Mouse (Mus musculus): ENCODE measurements around the gene Ankrd65. TPM values are rescaled to one million over a fixed set of nuclear protein-coding genes. Genes with fewer than 3 reads are reported as not detected.
A peak's percentile ranks its signal among the peaks of the same experiment; 100 is the strongest.

Ankrd65 gene
- polyA plus RNA-seq, 1 experiment from 2014 or later: not detected

GRCm38 (mm10) chr4:155846871-155847578 lies 56.8 kb downstream of the Ankrd65 start, which contains the start of gene Dvl1:
Gene Dvl1, plus strand, starts transcription at chr4:155847402.
- WGBS: 3% methylated on average over 65 of the region's 65 CpGs
- ATAC-seq (ENCODE audit: low FRiP score, low read depth): peak; percentile 91
- H3K4me1 ChIP-seq: peaks cover 27% of the 10 kb centered on the region

GRCm38 (mm10) chr4:155847591-155848352 lies 57.5 kb downstream of the Ankrd65 start:
- no peaks in the 10 kb centered on the region for H3K9me3 ChIP-seq
- 2% methylated on average over 69 of the region's 69 CpGs for WGBS
- H3K4me2 ChIP-seq (replicated peaks): peak overlapping the region; percentile 88
- H3K27me3 ChIP-seq (replicated peaks): no peaks in the 10 kb centered on the region
- 0 out of 2 replicates have a peak overlapping the region, but pooled peaks have one; percentile 20 for H3K27ac ChIP-seq
- H3K9ac ChIP-seq: peak overlapping the region; percentile 80
- H3K4me1 ChIP-seq: peaks cover 27% of the 10 kb centered on the region
- H3K36me3 ChIP-seq: no peaks in the 10 kb centered on the region
- H3K4me3 ChIP-seq: peak overlapping the region; percentile 84
- ATAC-seq (ENCODE audit: low FRiP score, low read depth): peak; percentile 56

More at GRCm38 (mm10) chr4:155846871-155847578, 56.8 kb downstream of the Ankrd65 start, which contains the start of gene Dvl1:
- Histone ChIP-seq H3K4me2 (replicated peaks) (peak within 1 kb of the TSS; percentile 88), H3K27me3 (replicated peaks) (peaks cover under 1% of the 10 kb centered on the region; the same call in 1 of the 2 replicates), H3K9ac (peak within 1 kb of the TSS; percentile 80), H3K27ac (peak within 1 kb of the TSS; percentile 20; the same call in 1 of the 2 replicates), H3K36me3 (no peaks in the 10 kb centered on the region), H3K9me3 (no peaks in the 10 kb centered on the region), H3K4me3 (peak within 1 kb of the TSS; percentile 84)

DNA sequence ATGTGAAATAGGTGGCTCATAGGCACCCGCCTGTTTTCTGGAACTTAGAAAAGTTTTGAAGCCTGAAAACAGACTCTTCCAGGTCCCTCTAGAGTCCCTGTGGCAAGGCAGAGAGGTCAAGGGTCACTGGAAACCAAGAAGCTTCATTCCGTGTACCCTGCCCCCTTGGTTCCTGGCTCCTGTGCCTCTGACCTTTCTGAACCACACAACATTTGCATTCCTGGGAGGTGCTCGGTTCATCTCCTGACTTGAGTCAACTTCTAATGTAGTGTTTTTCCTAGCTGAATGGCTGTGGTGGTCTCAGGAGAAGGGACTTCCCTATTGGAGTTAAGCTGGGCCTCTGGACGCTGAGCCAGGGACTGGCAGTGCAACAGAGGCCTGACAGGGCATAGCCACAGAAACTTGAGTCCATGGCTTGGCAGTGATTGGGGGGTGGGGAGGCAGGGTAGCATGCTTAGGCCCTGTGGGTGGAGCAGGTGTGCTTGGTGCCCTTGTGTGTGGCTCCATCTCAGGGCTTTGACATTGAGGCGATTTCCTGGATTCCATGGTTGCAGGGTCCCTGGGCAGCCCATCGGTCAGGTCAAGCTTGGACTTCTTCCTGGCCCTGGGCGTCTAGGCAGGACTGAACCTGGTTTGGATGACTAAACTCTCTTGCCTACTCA lies 58.3 kb downstream of the Ankrd65 start:
- H3K27me3 ChIP-seq (replicated peaks): no peaks in the 10 kb centered on the region
- H3K4me1 ChIP-seq: peaks cover 27% of the 10 kb centered on the region
- peak overlapping the region; percentile 88 for H3K4me2 ChIP-seq (replicated peaks)
- WGBS: 67% methylated on average over 7 of the region's 7 CpGs
- H3K9ac ChIP-seq: peak overlapping the region; percentile 80
- H3K9me3 ChIP-seq: no peaks in the 10 kb centered on the region
- H3K4me3 ChIP-seq: peak overlapping the region; percentile 84
- H3K36me3 ChIP-seq: peaks cover 5% of the 10 kb centered on the region
- no peak for ATAC-seq (ENCODE audit: low FRiP score, low read depth)
- H3K27ac ChIP-seq: no peak overlapping the region

Small RNA genes within 50 kb of the gene (microRNA-seq; reads per million reads assigned to microRNA genes)
- not detected for gene Gm27743

Other genes with a start within 250 kb of the Ankrd65 start
- gene Nadk, start 228.1 kb upstream of the Ankrd65 start, polyA plus RNA-seq (2016; fragmentation: Nextera tagmentation; extraction: Ambion mirVana): 86.9 and 88.2 TPM in 2 replicates
- gene Slc35e2, start 189.0 kb upstream of the Ankrd65 start, polyA plus RNA-seq (2016; fragmentation: Nextera tagmentation; extraction: Ambion mirVana): 16.2 and 16.7 TPM in 2 replicates
- gene Cdk11b, start 165.6 kb upstream of the Ankrd65 start, polyA plus RNA-seq (2016; fragmentation: Nextera tagmentation; extraction: Ambion mirVana): 76.8 and 79.5 TPM in 2 replicates
- gene Gm10563, start 145.0 kb upstream of the Ankrd65 start, polyA plus RNA-seq (2016; fragmentation: Nextera tagmentation; extraction: Ambion mirVana): not detected in 2 replicates
- 3.9 and 4.3 TPM in 2 replicates for gene Mmp23, start 137.1 kb upstream of the Ankrd65 start, polyA plus RNA-seq (2016; fragmentation: Nextera tagmentation; extraction: Ambion mirVana)
- gene Mib2, start 121.2 kb upstream of the Ankrd65 start, polyA plus RNA-seq (2016; fragmentation: Nextera tagmentation; extraction: Ambion mirVana): 33.8 and 38.1 TPM in 2 replicates
- gene Fndc10, start 96.1 kb upstream of the Ankrd65 start, polyA plus RNA-seq (2016; fragmentation: Nextera tagmentation; extraction: Ambion mirVana): 10.6 and 11.6 TPM in 2 replicates
- gene Ssu72, start 85.6 kb upstream of the Ankrd65 start, polyA plus RNA-seq (2016; fragmentation: Nextera tagmentation; extraction: Ambion mirVana): 151 and 160 TPM in 2 replicates
- gene Tmem240, start 55.6 kb upstream of the Ankrd65 start, polyA plus RNA-seq (2016; fragmentation: Nextera tagmentation; extraction: Ambion mirVana): 6.2 and 6.5 TPM in 2 replicates
- 85.2 and 90.7 TPM in 2 replicates for gene Atad3a, start 29.3 kb upstream of the Ankrd65 start, polyA plus RNA-seq (2016; fragmentation: Nextera tagmentation; extraction: Ambion mirVana)
- 16.6 and 17.9 TPM in 2 replicates for gene Vwa1, start 15.7 kb upstream of the Ankrd65 start, polyA plus RNA-seq (2016; fragmentation: Nextera tagmentation; extraction: Ambion mirVana)
- gene Tmem88b, start 4.6 kb upstream of the Ankrd65 start, polyA plus RNA-seq (2016; fragmentation: Nextera tagmentation; extraction: Ambion mirVana): 0.56 and 0.86 TPM in 2 replicates
- 226 and 242 TPM in 2 replicates for gene Mrpl20, start 12.4 kb downstream of the Ankrd65 start, polyA plus RNA-seq (2016; fragmentation: Nextera tagmentation; extraction: Ambion mirVana)
- 203 and 204 TPM in 2 replicates for gene Ccnl2, start 22.1 kb downstream of the Ankrd65 start, polyA plus RNA-seq (2016; fragmentation: Nextera tagmentation; extraction: Ambion mirVana)
- gene Aurkaip1, start 40.8 kb downstream of the Ankrd65 start, polyA plus RNA-seq (2016; fragmentation: Nextera tagmentation; extraction: Ambion mirVana): 142 and 144 TPM in 2 replicates
- 26.7 and 27.1 TPM in 2 replicates for gene Mxra8, start 49.2 kb downstream of the Ankrd65 start, polyA plus RNA-seq (2016; fragmentation: Nextera tagmentation; extraction: Ambion mirVana)
- 26.2 and 32.1 TPM in 2 replicates for gene Dvl1, start 57.0 kb downstream of the Ankrd65 start, polyA plus RNA-seq (2016; fragmentation: Nextera tagmentation; extraction: Ambion mirVana)
- 0.28 and 0.56 TPM in 2 replicates for gene Tas1r3, start 72.9 kb downstream of the Ankrd65 start, polyA plus RNA-seq (2016; fragmentation: Nextera tagmentation; extraction: Ambion mirVana)
- gene Cptp, start 79.0 kb downstream of the Ankrd65 start, polyA plus RNA-seq (2016; fragmentation: Nextera tagmentation; extraction: Ambion mirVana): 19.5 and 22.1 TPM in 2 replicates
- 77.0 TPM in 2 replicates for gene Ints11, start 79.1 kb downstream of the Ankrd65 start, polyA plus RNA-seq (2016; fragmentation: Nextera tagmentation; extraction: Ambion mirVana)
- 46.6 and 52.0 TPM in 2 replicates for gene Pusl1, start 101.3 kb downstream of the Ankrd65 start, polyA plus RNA-seq (2016; fragmentation: Nextera tagmentation; extraction: Ambion mirVana)
- 65.5 and 68.0 TPM in 2 replicates for gene Acap3, start 101.4 kb downstream of the Ankrd65 start, polyA plus RNA-seq (2016; fragmentation: Nextera tagmentation; extraction: Ambion mirVana)
- 159 and 167 TPM in 2 replicates for gene Ube2j2, start 153.4 kb downstream of the Ankrd65 start, polyA plus RNA-seq (2016; fragmentation: Nextera tagmentation; extraction: Ambion mirVana)
- gene C1qtnf12, start 171.9 kb downstream of the Ankrd65 start, polyA plus RNA-seq (2016; fragmentation: Nextera tagmentation; extraction: Ambion mirVana): 17.2 and 19.0 TPM in 2 replicates
- gene B3galt6, start 202.2 kb downstream of the Ankrd65 start, polyA plus RNA-seq (2016; fragmentation: Nextera tagmentation; extraction: Ambion mirVana): 20.2 and 20.6 TPM in 2 replicates
- 129 and 133 TPM in 2 replicates for gene Sdf4, start 202.4 kb downstream of the Ankrd65 start, polyA plus RNA-seq (2016; fragmentation: Nextera tagmentation; extraction: Ambion mirVana)
- 0.52 and 0.81 TPM in 2 replicates for gene Tnfrsf4, start 223.4 kb downstream of the Ankrd65 start, polyA plus RNA-seq (2016; fragmentation: Nextera tagmentation; extraction: Ambion mirVana)
- gene Tnfrsf18, start 235.7 kb downstream of the Ankrd65 start, polyA plus RNA-seq (2016; fragmentation: Nextera tagmentation; extraction: Ambion mirVana): 1.6 and 2.0 TPM in 2 replicates

Data from neural tube, embryonic 12.5 days (tissue).